Mouse (Mus musculus) macrophage (primary cell): Measurements from ENCODE around the gene Hist2h2bb. TPM values are rescaled to one million over a fixed set of nuclear protein-coding genes. Genes with fewer than 3 reads are reported as not detected.
A peak's percentile ranks its signal among the peaks of the same experiment; 100 is the strongest.
"Not testable (repeated sequence)": the region's sequence is repeated elsewhere in the genome, so short reads cannot be mapped to it uniquely, and the experiment has no call there.

Experiments
- H3K27ac ChIP-seq: fragments of 350-480 bp; formaldehyde crosslinking; 2 replicates; pipeline ENCODE4 v1.9.0; 2021
- H3K36me3 ChIP-seq: fragments of 350-480 bp; formaldehyde crosslinking; 2 replicates; pipeline ENCODE4 v1.9.0; 2021; ENCODE audit errors: inconsistent target
- H3K4me3 ChIP-seq: fragments of 350-480 bp; formaldehyde crosslinking; 2 replicates; pipeline ENCODE4 v1.9.0; 2021; ENCODE audit errors: inconsistent target
- H3K79me2 ChIP-seq: fragments of 350-480 bp; formaldehyde crosslinking; 2 replicates; pipeline ENCODE4 v1.9.0; 2021; ENCODE audit errors: inconsistent target
- WGBS: methylation state at CpG from one replicate; pipeline ENCODE4 v1.1.7; 2026; ENCODE audit warnings: inconsistent platforms; ENCODE audit not compliant: missing documents; 5-methylcytosine and 5-hydroxymethylcytosine counted together
- polyA plus RNA-seq: library from polyadenylated mRNA; stranded (reverse); fragments of 250-400 nt; gene quantifications from 3 replicates; pipeline ENCODE4 v1.2.4, GENCODE M21; 2018; ENCODE audit warnings: inconsistent platforms

The Hist2h2bb gene
- polyA plus RNA-seq, 1 experiment from 2014 or later, result not detected

GRCm38 (mm10) chr3:96235836-96236235, 33.7 kb upstream of the Hist2h2bb start:
- Histone ChIP-seq H3K27ac (no peak overlapping the region), H3K4me3 (no peak overlapping the region), H3K79me2 (no peaks in the 10 kb centered on the region), H3K36me3 (no peaks in the 10 kb centered on the region)
- WGBS, result 77% methylated on average over 3 of the region's 3 CpGs

DNA sequence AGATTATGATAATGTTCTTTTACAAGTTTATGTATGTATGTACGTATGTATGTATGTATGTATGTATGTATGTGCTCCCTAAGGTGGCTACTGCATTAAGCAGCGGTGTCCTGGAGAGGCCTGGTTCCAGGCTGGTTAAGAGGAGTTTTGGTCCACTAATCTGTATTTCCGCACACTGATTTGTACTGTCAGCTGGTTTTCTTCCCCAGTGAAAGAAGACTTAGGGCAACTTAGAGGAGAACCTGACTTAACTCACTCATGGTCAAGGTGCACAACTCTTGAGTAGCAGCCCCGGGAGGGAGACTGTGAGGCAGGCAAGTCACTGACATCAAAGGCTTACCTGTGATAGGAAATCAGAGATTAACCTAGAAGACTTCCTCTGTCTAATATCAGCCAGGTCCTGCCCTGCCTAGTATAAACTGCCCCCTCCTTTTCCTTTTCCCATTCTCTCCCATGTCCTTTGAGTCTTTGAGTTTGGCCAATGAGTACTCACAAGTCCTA, 32.7 kb upstream of the Hist2h2bb start:
- WGBS, result 91% methylated on average over 4 of the region's 4 CpGs
- peak overlapping the region; percentile 74 for H3K27ac ChIP-seq
- no peaks in the 10 kb centered on the region for H3K36me3 ChIP-seq
- H3K79me2 ChIP-seq, result no peaks in the 10 kb centered on the region
- peak overlapping the region; percentile 43 for H3K4me3 ChIP-seq

DNA sequence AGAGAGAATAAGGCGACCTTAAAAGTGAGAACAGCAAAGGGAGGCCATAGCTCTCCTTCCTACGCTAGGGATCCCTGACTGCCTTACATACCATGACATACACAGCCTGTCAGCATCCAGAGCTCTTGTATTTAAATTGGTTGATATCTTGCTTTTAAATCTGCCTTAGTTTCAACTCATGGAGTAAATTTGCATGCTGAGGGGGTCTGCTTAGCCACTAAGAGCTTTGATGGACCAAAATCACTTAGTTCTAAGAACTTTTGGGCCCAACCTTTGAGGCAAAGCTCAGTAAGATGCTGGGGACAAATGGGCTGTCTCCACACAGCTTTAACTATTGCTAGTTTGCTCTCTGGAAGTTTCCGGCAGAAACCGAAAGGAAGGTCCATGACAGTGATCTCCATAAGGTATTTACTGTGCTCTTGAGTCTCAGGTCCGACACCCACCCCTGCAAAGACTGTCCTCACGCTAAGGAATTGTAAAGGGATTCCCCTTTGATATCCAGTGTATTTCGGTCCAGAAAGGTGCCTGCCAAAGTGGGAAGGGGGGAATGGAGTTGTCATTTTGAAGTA, 32.1 kb upstream of the Hist2h2bb start:
- 72% methylated on average over 7 of the region's 7 CpGs for WGBS
- H3K36me3 ChIP-seq, result no peaks in the 10 kb centered on the region
- no peaks in the 10 kb centered on the region for H3K79me2 ChIP-seq

DNA sequence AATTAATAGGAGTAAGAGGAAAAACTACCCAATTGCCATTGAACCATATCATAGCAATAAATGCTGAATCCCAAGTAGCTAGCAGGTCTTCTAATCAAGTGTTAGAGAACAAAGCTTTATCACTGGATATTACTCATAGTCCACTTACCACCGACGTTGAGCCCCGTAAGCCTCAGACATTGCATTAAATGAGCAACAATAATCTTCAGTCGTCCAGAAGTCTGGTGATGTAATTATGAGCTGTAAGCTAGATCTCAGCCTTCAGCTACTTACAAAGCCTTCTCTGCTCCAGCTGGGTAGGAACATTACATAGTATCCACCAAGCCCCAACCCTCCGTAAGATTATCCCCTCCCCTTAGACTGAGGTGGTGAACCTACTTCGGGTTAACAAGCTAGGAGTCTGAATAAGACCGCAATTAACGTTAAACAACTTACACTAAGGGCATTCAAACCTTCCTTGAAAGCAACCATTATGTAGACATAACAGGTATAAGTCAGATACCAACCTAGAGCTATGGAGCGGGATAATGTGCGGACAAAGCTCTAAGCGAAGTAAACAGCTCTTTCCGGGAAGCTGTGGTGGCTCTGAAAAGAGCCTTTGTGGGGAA, 31.5 kb upstream of the Hist2h2bb start:
- Histone ChIP-seq H3K36me3 (no peaks in the 10 kb centered on the region), H3K4me3 (peak overlapping the region; percentile 43), H3K27ac (peak overlapping the region; percentile 74), H3K79me2 (no peaks in the 10 kb centered on the region; the same call in 1 of the 2 replicates)
- WGBS, result 11% methylated on average over 11 of the region's 12 CpGs

More for the DNA sequence above, 32.1 kb upstream of the Hist2h2bb start:
- Histone ChIP-seq H3K4me3 (peak overlapping the region; percentile 43), H3K27ac (peak overlapping the region; percentile 74)

DNA sequence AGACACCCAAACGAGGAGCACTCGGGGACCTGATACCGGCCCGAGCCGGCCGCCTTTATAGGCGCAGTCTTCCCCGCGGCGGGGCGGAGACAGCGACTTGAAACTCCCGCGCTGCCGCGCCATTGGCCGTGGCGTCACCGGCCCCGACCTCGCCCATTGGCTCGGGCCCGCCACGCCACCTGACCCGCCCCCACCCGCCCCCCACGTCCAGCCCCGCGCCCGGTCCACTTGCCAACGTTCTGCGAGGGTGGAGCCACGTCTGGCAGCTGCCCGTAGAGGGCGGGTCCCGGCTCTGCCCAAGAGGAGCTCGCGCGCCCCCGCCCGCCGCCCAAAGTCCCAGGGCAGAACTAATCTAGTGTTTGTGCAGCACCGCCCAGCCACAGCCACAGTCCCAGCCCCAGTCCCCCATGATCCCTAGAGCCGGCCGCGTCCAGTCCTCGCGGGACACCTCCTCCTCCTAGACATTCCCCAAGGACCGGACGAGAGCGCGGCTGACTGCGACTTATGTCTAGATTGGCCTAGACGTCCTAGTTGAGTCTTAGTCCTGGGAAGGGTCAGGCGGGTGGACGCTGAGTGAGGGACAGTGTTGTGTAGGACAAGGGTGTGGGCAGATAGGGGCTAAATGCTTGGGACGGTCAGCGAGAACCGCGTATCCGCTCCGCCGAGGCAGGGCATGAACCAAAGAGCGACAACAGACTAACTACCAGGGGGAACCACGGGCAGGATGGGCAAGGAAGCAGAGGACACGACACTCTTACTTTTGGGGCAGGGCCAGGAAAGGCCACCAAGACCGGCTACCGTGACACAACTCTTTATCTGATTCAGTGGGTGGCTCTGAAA, 30.4 kb upstream of the Hist2h2bb start, which contains the start of gene Hist2h3c2:
TSS of gene Hist2h3c2 (minus strand) at position 174 of the 840 bp plus-strand sequence.
- WGBS, result no CpG with 5 or more reads among the region's 68 CpGs
- H3K36me3 ChIP-seq, H3K79me2 ChIP-seq: not testable (repeated sequence)
- peak within 1 kb of the TSS; percentile 43 for H3K4me3 ChIP-seq
- peak within 1 kb of the TSS; percentile 74 for H3K27ac ChIP-seq

DNA sequence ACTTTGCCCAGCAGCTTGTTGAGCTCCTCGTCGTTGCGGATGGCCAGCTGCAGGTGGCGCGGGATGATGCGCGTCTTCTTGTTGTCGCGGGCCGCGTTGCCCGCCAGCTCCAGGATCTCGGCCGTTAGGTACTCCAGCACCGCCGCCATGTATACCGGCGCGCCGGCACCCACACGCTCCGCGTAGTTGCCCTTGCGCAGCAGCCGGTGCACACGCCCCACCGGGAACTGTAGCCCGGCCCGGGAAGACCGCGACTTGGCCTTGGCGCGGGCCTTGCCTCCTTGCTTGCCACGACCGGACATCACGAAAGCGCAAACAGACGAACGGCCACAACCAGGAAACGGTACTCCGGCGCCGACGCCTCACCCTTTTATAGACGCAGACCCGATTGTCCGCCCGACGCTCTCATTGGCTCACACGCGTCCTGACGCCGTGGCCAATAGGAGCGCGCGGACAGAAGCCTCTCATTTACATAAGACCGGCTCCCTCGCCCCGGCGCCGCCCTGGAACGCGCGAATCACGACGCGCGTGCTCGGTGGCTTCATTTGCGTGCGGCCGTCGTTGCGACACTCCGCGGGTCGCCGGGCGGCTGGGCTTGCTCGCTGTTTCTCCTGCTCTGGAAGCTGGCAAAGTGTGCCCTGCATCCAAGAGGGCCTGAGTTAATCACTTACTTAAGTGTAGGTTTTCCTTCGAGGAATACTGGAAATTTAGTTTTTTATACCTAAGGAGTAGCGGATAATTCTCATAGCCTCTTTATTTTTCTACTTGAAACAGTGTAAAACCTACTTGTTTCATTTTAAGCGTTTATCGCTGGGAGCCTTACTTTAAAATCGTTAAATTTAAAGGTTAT, 29.4 kb upstream of the Hist2h2bb start, which contains the start of gene Hist2h2aa2:
TSS of gene Hist2h2aa2 (minus strand) at position 328 of the 850 bp plus-strand sequence.
- H3K79me2 ChIP-seq, H3K36me3 ChIP-seq: not testable (repeated sequence)
- 7% methylated on average over 14 of the region's 85 CpGs for WGBS
- H3K4me3 ChIP-seq, result peak within 1 kb of the TSS; percentile 24; the same call in 1 of the 2 replicates
- peak within 1 kb of the TSS; percentile 76 for H3K27ac ChIP-seq

DNA sequence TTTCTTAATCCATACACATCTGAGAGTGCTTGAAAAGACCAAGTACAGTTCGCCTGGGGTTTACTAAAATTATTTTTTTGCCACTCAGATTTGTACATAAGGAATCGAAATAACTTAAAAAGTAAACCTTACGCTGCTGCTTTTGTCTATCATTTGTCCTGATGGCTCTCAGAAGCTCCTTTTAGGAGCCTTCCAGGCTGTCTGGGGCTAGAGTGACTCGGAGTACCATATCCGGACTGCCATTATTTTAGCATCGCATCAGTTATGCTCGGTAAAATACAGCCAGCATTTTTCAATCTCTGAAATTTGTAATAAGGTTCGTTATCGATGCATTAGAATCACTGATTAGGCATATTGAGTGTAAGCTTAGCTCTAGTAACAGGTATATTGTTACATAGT, 28.8 kb upstream of the Hist2h2bb start:
- 89% methylated on average over 9 of the region's 9 CpGs for WGBS
- no peaks in the 10 kb centered on the region; the same call in 1 of the 2 replicates for H3K79me2 ChIP-seq
- peak overlapping the region; percentile 76 for H3K27ac ChIP-seq
- no peak overlapping the region for H3K4me3 ChIP-seq
- H3K36me3 ChIP-seq, result no peaks in the 10 kb centered on the region

DNA sequence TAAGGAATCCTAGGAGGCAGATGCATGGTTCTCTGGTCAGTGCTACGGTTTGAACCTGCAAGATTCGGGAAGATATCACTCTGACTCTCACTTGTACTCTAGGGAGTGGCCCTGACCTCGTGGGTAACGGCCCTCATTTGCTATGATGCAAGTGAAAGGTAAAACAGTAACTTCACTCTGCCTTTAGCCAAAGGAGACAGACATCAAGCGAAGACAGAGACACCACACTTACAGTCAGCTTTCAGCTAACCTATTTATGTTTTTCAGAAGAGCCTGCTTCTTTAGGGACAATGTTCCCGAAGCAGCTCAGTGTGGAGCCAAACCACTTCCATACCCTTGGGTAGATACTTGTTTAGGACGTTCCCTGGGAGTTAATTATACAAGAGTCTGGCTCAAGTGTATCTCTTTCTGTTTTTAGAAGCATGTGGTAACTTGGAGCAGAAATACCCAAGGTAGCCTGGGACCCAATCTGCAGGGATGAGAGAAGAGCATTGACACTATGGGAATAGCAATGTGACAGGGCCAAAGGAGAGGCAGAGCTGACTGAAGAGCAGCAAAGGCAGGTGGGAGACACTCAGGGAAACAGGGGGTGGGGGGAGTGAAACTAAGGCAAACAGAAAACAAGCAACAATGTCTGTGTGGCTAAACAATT, 25.5 kb upstream of the Hist2h2bb start:
- H3K27ac ChIP-seq, result peak overlapping the region; percentile 99
- H3K36me3 ChIP-seq, result no peaks in the 10 kb centered on the region
- peaks cover 19% of the 10 kb centered on the region; the same call in 1 of the 2 replicates for H3K79me2 ChIP-seq
- WGBS, result 82% methylated on average over 4 of the region's 7 CpGs
- peak overlapping the region; percentile 54; the same call in 1 of the 2 replicates for H3K4me3 ChIP-seq

DNA sequence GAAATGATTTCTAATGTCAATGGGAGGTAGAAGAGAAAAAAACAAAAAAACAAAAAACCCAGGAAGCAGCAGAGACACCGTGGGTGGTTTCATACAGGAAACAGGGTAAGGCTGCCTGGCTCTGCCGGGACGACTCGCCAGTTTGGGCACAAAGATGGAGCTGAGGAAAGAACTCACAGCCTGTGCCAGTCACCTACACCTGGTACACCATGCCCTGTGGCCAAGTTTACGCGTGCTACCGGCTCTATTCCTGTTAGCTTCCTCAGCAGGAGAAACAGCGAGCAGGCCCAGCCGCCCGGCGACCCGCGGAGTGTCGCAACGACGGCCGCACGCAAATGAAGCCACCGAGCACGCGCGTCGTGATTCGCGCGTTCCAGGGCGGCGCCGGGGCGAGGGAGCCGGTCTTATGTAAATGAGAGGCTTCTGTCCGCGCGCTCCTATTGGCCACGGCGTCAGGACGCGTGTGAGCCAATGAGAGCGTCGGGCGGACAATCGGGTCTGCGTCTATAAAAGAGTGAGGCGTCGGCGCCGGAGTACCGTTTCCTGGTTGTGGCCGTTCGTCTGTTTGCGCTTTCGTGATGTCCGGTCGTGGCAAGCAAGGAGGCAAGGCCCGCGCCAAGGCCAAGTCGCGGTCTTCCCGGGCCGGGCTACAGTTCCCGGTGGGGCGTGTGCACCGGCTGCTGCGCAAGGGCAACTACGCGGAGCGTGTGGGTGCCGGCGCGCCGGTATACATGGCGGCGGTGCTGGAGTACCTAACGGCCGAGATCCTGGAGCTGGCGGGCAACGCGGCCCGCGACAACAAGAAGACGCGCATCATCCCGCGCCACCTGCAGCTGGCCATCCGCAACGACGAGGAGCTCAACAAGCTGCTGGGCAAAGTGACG, 24.3 kb upstream of the Hist2h2bb start, which contains the start of gene Hist2h2aa1:
TSS of gene Hist2h2aa1 (plus strand) at position 495 of the 884 bp plus-strand sequence.
- not testable (repeated sequence) for H3K36me3 ChIP-seq
- Histone ChIP-seq H3K4me3 (peak within 1 kb of the TSS; percentile 54), H3K79me2 (peaks cover 21% of the 10 kb centered on the region; the same call in 1 of the 2 replicates), H3K27ac (peak within 1 kb of the TSS; percentile 99)
- WGBS, result 0% methylated on average over 8 of the region's 88 CpGs

GRCm38 (mm10) chr3:96246018-96246417, 23.5 kb upstream of the Hist2h2bb start:
- H3K36me3 ChIP-seq, result not testable (repeated sequence)
- Histone ChIP-seq H3K79me2 (peaks cover 21% of the 10 kb centered on the region; the same call in 1 of the 2 replicates), H3K4me3 (peak overlapping the region; percentile 23; the same call in 1 of the 2 replicates), H3K27ac (peak overlapping the region; percentile 58)
- WGBS, result no CpG with 5 or more reads among the region's 21 CpGs

GRCm38 (mm10) chr3:96246427-96246856, 23.1 kb upstream of the Hist2h2bb start, which contains the start of gene Hist2h3c1:
Gene Hist2h3c1, plus strand, starts transcription at chr3:96246685.
- H3K36me3 ChIP-seq, result not testable (repeated sequence)
- H3K4me3 ChIP-seq, result peak within 1 kb of the TSS; percentile 50
- H3K27ac ChIP-seq, result peak within 1 kb of the TSS; percentile 62
- WGBS, result no CpG with 5 or more reads among the region's 47 CpGs
- peaks cover 21% of the 10 kb centered on the region; the same call in 1 of the 2 replicates for H3K79me2 ChIP-seq

DNA sequence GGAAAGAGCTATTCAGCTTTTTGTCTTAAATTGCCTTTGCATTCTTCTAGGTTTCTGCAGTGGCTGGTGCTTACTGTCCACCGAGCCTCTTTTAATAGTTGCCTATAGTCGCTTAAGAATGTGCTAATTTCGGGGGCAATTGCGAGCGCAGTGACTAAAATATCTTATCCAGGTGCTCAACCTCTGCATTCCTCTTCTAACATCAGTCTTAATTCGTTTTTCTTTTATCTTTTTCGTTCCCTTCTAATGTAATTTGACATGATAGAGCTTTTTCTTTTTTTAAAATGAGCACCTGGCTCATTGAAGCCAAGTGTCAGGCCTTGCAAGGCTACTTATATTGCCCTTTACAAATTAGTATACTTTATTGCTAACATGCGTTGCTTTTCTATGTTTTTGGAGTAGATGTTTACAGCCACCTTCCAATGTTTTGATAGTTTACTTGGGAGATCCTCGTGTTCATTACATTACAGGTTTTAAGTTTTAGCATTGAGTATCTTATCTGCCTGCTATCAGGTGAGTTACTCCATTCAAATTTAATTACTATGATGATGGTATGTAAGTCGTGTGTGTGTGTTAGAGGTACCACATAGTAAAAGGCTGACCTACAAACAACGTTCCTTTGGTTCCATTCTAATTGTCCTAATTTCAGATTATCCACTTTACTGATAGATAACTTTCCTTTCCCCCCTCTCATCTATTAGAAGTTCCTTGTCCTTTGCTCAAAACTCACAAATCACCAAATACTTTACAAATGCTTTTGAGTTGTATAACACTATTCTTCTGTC, 22.0 kb upstream of the Hist2h2bb start:
- H3K79me2 ChIP-seq, result peaks cover 21% of the 10 kb centered on the region; the same call in 1 of the 2 replicates
- H3K27ac ChIP-seq, result peak overlapping the region; percentile 62
- H3K4me3 ChIP-seq, result peak overlapping the region; percentile 50
- 28% methylated on average over 11 of the region's 11 CpGs for WGBS
- no peaks in the 10 kb centered on the region for H3K36me3 ChIP-seq
